Mouse (Mus musculus) CH12.LX (cell line): ENCODE data around the gene Socs3. TPM values are rescaled to one million over a fixed set of nuclear protein-coding genes. Genes with fewer than 3 reads are reported as not detected.

Experiments
- DNase-seq: peaks from one replicate; pipeline ENCODE4 v3.0.0-alpha.2; 2013; ENCODE audit errors: extremely low read depth
- H3K27ac ChIP-seq: 2 replicates; pipeline ENCODE4 v1.5.1; 2012; ENCODE audit warnings: low read depth, mild to moderate bottlenecking, control low read depth, moderate library complexity; ENCODE audit not compliant: insufficient read depth
- H3K27me3 ChIP-seq: replicated peaks from 2 replicates; pipeline ENCODE3; 2012; ENCODE audit warnings: inconsistent platforms
- H3K36me3 ChIP-seq, 2 experiments: replicated peaks in 1 of 2; 2 replicates each; pipeline versions ENCODE3 to v1.6.1; 2012; ENCODE audit warnings: inconsistent platforms in 1 of 2, low read length in 1 of 2, mild to moderate bottlenecking in 1 of 2, mixed read lengths in 1 of 2, moderate library complexity in 1 of 2; ENCODE audit not compliant: control insufficient read depth in 1 of 2, insufficient read depth in 1 of 2
- H3K4me1 ChIP-seq, 2 experiments: 2 replicates each; pipeline ENCODE4 v1.6.1; 2012; ENCODE audit warnings: inconsistent platforms in 1 of 2, moderate library complexity in 1 of 2; ENCODE audit not compliant: insufficient read depth in 2 of 2, control insufficient read depth in 1 of 2
- H3K4me2 ChIP-seq: 2 replicates; pipeline ENCODE4 v1.6.1; 2012; ENCODE audit warnings: low read depth, mild to moderate bottlenecking, control low read depth; ENCODE audit not compliant: poor library complexity, insufficient read depth, severe bottlenecking
- H3K4me3 ChIP-seq, 3 experiments: fragments of 150-350 bp in 1 of 3; sonication (generic) in 1 of 3; replicated peaks in 1 of 3; 2 replicates each; pipeline versions ENCODE3 to v1.5.1; 2011 to 2012; ENCODE audit warnings: low read depth in 2 of 3, low read length in 2 of 3, mild to moderate bottlenecking in 2 of 3, moderate library complexity in 2 of 3, control low read depth in 1 of 3, improper control_type of control experiment in 1 of 3, inconsistent platforms in 1 of 3, mixed read lengths in 1 of 3; ENCODE audit not compliant: poor library complexity in 1 of 3
- H3K79me2 ChIP-seq: replicated peaks from 2 replicates; pipeline ENCODE4 v1.6.1; 2012; ENCODE audit warnings: mild to moderate bottlenecking, moderate library complexity; ENCODE audit not compliant: control insufficient read depth, poor library complexity, insufficient read depth, severe bottlenecking; ENCODE audit errors: extremely low read depth
- H3K9ac ChIP-seq: 2 replicates; pipeline ENCODE4 v1.6.1; 2012; ENCODE audit warnings: low read depth, mild to moderate bottlenecking, control low read depth, moderate library complexity; ENCODE audit not compliant: insufficient read depth
- H3K9me3 ChIP-seq: replicated peaks from 2 replicates; pipeline ENCODE3; 2012; ENCODE audit warnings: low read length, inconsistent platforms, mixed read lengths
- E2F4 ChIP-seq: IDR thresholded peaks from 2 replicates; pipeline ENCODE4 v1.6.1; 2011; ENCODE audit warnings: low read depth, low read length, improper control_type of control experiment; ENCODE audit not compliant: insufficient replicate concordance
- EP300 ChIP-seq: IDR thresholded peaks from 2 replicates; pipeline ENCODE4 v1.6.1; 2011; ENCODE audit warnings: low read length, improper control_type of control experiment
- HCFC1 ChIP-seq: IDR thresholded peaks from 2 replicates; pipeline ENCODE4 v1.6.1; 2012; ENCODE audit warnings: low read depth, mild to moderate bottlenecking, inconsistent platforms, low read length, improper control_type of control experiment
- JUND ChIP-seq: conservative IDR thresholded peaks from 2 replicates; pipeline ENCODE4 v1.6.1; 2011; ENCODE audit warnings: low read depth, low read length, improper control_type of control experiment
- NELFE ChIP-seq: IDR thresholded peaks from 2 replicates; pipeline ENCODE4 v1.6.1; 2011; ENCODE audit warnings: low read depth, low read length, improper control_type of control experiment
- NRF1 ChIP-seq: IDR thresholded peaks from 2 replicates; pipeline ENCODE4 v1.6.1; 2014; ENCODE audit warnings: low read depth, mild to moderate bottlenecking, inconsistent platforms, low read length, improper control_type of control experiment, moderate library complexity
- POLR2A ChIP-seq: IDR thresholded peaks from 2 replicates; pipeline ENCODE4 v1.6.1; 2011; ENCODE audit warnings: low read depth, mild to moderate bottlenecking, improper control_type of control experiment, low read length
- POLR2AphosphoS2 ChIP-seq: IDR thresholded peaks from 2 replicates; pipeline ENCODE4 v1.6.1; 2011; ENCODE audit warnings: low read depth, low read length, improper control_type of control experiment
- TCF12 ChIP-seq: IDR thresholded peaks from 2 replicates; pipeline ENCODE4 v1.6.1; 2014; ENCODE audit warnings: low read depth, mild to moderate bottlenecking, inconsistent platforms, low read length, improper control_type of control experiment
- UBTF ChIP-seq: IDR thresholded peaks from 2 replicates; pipeline ENCODE4 v1.6.1; 2012; ENCODE audit warnings: low read depth, mild to moderate bottlenecking, inconsistent platforms, low read length, improper control_type of control experiment, moderate library complexity
- USF2 ChIP-seq: conservative IDR thresholded peaks from 2 replicates; pipeline ENCODE4 v1.6.1; 2011; ENCODE audit warnings: low read depth, low read length, improper control_type of control experiment
- ZC3H11A ChIP-seq: IDR thresholded peaks from 2 replicates; pipeline ENCODE4 v1.6.1; 2012; ENCODE audit warnings: low read depth, mild to moderate bottlenecking, inconsistent platforms, low read length, improper control_type of control experiment
- ZKSCAN1 ChIP-seq: IDR thresholded peaks from 2 replicates; pipeline ENCODE4 v1.6.1; 2012; ENCODE audit warnings: low read depth, inconsistent platforms, low read length, improper control_type of control experiment, borderline replicate concordance
- ZNF384 ChIP-seq: IDR thresholded peaks from 2 replicates; pipeline ENCODE4 v1.6.1; 2012; ENCODE audit warnings: low read depth, low read length, improper control_type of control experiment, inconsistent platforms
- dilution Hi-C: fragments of 300-500 bp; cut with MboI; formaldehyde crosslinking; loops from 2 replicates; pipeline ENCODE4 v1.14.3; 2020; ENCODE audit warnings: low sequenced_read_pairs; ENCODE audit not compliant: extremely low pct_unique_long_range_greater_than_20kb, extremely low pct_ligation_motif_present
- in situ Hi-C: fragments of 300-500 bp; cut with MboI; formaldehyde crosslinking; loops from 3 replicates; pipeline ENCODE4 v1.14.3; 2019; ENCODE audit warnings: low sequenced_read_pairs, low pct_ligation_motif_present, low pct_unique_long_range_greater_than_20kb, mixed read lengths
- polyA plus RNA-seq: library from polyadenylated mRNA; unstranded; fragments of >175 nt; gene quantifications from 2 replicates; pipeline ENCODE4 v1.2.1, GENCODE M21; 2012; ENCODE audit warnings: low read depth; ENCODE audit not compliant: insufficient read length
- total RNA-seq, 2 experiments: library from RNA; depleted of rRNA; stranded (reverse); fragments of 300-350 nt in 1 of 2; fragments of >200 nt in 1 of 2; gene quantifications; 2 replicates each; pipeline ENCODE4 v1.2.3; 2012 to 2014

Socs3 gene
- total and polyA plus RNA-seq, 3 experiments, result 0.83 to 4.7 (median 1.2) TPM

GRCm38 (mm10) chr11:117932195-117932594, 37.7 kb downstream of the Socs3 start:
- DNase-seq, result no peak
- H3K27ac ChIP-seq, result no peak overlapping the region
- peaks cover 4 to 10% of the 10 kb centered on the region in 2 experiments for H3K4me1 ChIP-seq
- H3K36me3 ChIP-seq, result no peaks in the 10 kb centered on the region
- no peak overlapping the region for H3K4me3 ChIP-seq
- H3K79me2 ChIP-seq, result no peaks in the 10 kb centered on the region
- no peak overlapping the region for H3K9ac ChIP-seq
- no peak overlapping the region for H3K4me2 ChIP-seq
- H3K27me3 ChIP-seq, result peaks cover 30% of the 10 kb centered on the region
- H3K9me3 ChIP-seq, result no peaks in the 10 kb centered on the region
- TF ChIP-seq NELFE, result no peak
- TF ChIP-seq E2F4, result no peak
- TF ChIP-seq EP300, result no peak
- no peak for TF ChIP-seq UBTF
- TF ChIP-seq HCFC1, result no peak
- TF ChIP-seq POLR2A, result no peak
- no peak for TF ChIP-seq ZKSCAN1
- TF ChIP-seq NRF1, result no peak
- TF ChIP-seq POLR2AphosphoS2, result no peak
- TF ChIP-seq USF2, result no peak
- no peak for TF ChIP-seq ZNF384
- TF ChIP-seq JUND, result no peak
- in situ Hi-C loops, result no loop called here
- dilution Hi-C loops, result no loop called here

- Histone ChIP-seq H3K27ac (no peak overlapping the region), H3K4me1 (peaks cover 4 to 10% of the 10 kb centered on the region in 2 experiments), H3K27me3 (peaks cover 31% of the 10 kb centered on the region), H3K9me3 (no peaks in the 10 kb centered on the region), H3K79me2 (no peaks in the 10 kb centered on the region), H3K36me3 (no peaks in the 10 kb centered on the region), H3K4me2 (no peak overlapping the region), H3K4me3 (no peak overlapping the region), H3K9ac (no peak overlapping the region)
- no peak for DNase-seq
- dilution Hi-C loops, result no loop called here
- TF ChIP-seq POLR2AphosphoS2 (no peak), UBTF (no peak), TCF12 (no peak), NELFE (no peak), E2F4 (no peak), ZKSCAN1 (no peak)
- in situ Hi-C loops, result no loop called here
Observed at GRCm38 (mm10) chr11:117931576-117931975, 38.3 kb downstream of the Socs3 start.

DNA sequence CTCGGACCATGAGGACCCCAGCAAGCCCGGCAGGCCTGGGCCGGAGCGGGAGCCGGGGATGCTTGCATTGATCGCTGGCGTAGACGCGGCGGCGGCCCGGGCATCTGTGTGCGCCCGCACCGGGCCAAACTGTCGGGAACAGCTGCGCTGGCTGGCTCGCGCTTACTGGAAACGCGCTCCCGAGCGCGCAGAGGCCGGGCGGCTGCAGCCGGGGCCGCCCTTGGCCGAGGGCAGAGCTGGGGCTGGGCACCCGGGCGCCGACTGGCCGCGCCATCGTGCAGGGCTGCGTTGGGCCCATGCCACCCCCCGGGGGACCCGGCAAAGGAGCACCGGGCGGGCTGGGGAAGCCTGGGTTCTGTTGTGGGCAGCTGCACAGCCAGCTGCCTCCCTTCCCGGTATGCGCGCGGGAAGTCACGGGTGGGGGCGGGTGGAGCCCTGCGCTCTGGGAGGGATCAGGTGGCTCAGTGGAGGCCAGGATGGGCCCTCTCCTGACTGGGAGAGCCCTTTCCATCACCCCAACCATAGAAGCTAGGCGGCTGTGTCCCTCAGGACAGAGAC, 39.0 kb downstream of the Socs3 start:
- Histone ChIP-seq H3K4me2 (no peak overlapping the region), H3K4me3 (no peak overlapping the region), H3K79me2 (no peaks in the 10 kb centered on the region), H3K36me3 (no peaks in the 10 kb centered on the region), H3K9me3 (no peaks in the 10 kb centered on the region), H3K27ac (no peak overlapping the region), H3K27me3 (peaks cover 27% of the 10 kb centered on the region), H3K9ac (no peak overlapping the region), H3K4me1 (peaks cover 4 to 10% of the 10 kb centered on the region in 2 experiments)
- no peak for TF ChIP-seq ZC3H11A
- dilution Hi-C loops (no loop called here), in situ Hi-C loops (no loop called here)
- no peak for DNase-seq
